Mouse (Mus musculus): ENCODE measurements at regions not wholly inside any gene's neighbourhood (a gene's known extent, or its start where the extent isn't known, plus 50 kb on each side); places are given as distances from the start of the nearest gene placed in this dataset.

DNA sequence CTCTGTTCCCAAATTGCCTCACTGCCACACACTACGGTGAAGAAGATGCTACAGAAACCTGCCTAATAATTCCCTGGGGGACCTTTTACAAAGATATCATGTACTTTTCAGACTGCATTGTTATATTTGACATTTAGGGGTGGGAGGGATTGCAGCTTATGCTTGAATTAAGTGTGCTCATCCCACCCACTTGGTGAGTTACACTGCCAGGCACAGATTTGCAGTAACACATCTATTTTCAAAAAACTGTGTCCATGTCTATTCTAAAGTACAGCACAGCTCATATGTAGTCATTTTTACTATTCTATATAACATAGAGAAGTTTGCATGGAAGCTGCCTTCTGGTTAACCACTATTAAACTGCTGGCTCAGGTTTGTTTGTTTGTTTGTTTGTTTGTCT lies 404.3 kb upstream of the Xrcc4 start:
- DNase-seq (ENCODE audit: low spot score), result no peak

GRCm38 (mm10) chr13:90490991-90491951 lies 401.9 kb upstream of the Xrcc4 start:
- no peak for DNase-seq (ENCODE audit: low spot score)

DNA sequence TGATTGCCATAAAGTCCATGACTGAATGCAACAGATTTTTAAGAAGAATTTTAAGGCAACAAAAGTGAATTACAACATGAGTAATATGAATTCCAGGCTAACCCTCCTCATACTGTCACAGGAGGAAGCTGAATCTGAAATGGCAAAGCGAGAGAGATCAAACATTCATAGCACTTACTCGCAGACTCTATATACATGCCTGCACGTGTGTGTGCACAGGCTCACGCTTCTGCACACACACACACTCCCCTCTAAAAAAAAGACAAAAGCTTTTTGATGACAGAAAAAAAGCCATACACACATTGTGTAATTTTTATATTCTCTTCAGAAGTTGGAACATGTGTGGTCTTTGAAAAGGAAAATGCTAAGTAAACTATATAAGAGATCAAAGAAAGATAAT lies 391.1 kb upstream of the Xrcc4 start:
- DNase-seq (ENCODE audit: low spot score), result no peak

DNA sequence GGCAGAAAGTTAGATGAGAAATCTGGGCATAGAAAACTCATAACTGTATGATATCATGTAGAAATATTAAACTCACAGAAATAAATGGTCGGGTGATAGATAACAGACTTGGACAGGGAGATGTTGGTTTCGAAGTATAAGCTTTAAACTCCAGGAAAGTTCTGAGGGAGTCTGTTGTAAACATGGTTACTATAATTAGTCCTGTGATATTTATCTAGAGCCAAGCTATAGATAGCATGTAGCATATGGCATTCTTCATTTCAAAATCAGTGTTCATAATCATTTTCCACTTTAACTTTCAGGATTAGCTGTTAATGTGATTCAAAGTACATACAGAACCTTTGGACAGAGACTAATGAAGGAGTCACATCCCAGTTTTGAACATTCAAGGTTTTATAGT lies 387.5 kb upstream of the Xrcc4 start:
- no peak for DNase-seq (ENCODE audit: low spot score)

- no peak for DNase-seq (ENCODE audit: low spot score)
These were observed 385.1 kb upstream of the Xrcc4 start for GRCm38 (mm10) chr13:90474507-90474906.

- no peak for DNase-seq (ENCODE audit: low spot score)
These were observed 384.6 kb upstream of the Xrcc4 start for GRCm38 (mm10) chr13:90474053-90474452.

DNA sequence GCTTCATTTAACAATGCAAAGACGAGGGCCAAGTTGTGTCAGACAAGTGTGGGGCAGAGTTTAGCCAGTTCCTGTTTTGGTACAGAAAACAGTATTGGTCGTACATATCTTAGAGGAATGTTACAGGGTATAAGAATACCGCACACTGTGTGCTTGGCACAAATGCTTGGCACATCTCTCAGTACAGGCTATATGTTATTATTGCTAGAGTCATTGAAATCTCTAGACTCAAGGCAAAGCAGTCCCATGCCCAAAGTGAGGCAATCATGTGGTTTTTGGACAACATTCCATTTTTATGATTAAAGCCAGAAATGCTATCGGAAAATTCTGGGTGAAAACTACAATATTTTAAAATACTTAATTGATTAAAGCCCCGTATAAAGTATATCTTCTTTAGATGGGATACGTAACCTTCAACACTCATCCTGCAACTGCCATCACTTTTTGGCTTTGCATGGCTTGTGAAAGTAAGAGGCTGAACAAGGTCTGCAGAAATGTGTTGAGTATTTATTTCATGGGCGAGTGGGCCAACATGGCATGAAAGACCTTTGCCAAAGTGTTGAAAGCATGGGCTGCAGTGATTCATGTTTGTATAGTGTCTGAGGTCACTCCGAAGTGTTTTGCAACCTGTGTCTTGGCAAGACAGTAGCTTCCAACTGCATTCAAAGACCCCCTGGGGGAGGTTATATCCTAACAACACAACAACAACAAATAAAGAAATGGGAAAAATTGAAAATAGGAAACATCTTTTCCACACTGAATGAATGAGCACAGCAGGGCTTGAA lies 383.8 kb upstream of the Xrcc4 start:
- DNase-seq (ENCODE audit: low spot score), result no peak

- no peak for DNase-seq (ENCODE audit: low spot score)
These were observed 376.7 kb upstream of the Xrcc4 start for GRCm38 (mm10) chr13:90466096-90466495.

DNA sequence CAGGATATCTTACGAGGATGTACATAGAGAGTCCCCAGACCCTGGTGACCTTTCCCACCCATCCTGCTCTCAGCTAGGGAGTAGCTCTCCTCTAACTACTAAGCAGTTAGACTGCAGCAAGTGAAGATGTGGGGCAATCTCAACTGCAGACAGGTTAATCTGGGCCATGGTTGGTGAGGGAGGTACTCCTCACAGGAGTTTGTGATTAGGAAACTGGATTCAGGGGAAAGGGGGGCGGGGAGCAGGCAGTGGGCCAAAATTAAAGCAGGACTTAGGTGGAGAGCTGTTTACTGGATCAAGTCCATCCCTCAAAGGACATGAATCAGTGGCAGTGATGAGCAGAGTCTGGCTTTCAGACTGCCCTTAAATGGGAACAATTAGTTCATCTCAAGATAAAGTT lies 374.6 kb upstream of the Xrcc4 start:
- peak; percentile 3 for DNase-seq (ENCODE audit: low spot score)

DNA sequence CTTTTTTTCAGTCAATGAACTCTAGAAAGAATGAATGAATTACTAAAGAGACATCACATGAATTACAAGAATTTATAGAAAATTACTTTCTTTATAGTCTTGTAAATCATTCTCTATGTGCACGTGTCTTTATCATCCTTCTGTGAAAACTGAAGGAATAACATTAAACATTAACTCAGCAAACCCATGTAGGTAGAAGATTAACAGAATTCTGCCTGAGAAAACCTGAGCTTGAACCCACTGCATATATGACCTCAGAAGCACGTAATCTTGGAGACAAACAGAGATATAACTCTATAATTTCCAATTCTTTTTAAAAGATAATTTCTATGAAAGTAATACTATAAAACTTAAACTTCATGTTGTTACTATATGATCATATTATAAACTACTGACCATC lies 374.0 kb upstream of the Xrcc4 start:
- DNase-seq (ENCODE audit: low spot score), result no peak

GRCm38 (mm10) chr13:90454631-90455030 lies 365.2 kb upstream of the Xrcc4 start:
- no peak for DNase-seq (ENCODE audit: low spot score)

DNA sequence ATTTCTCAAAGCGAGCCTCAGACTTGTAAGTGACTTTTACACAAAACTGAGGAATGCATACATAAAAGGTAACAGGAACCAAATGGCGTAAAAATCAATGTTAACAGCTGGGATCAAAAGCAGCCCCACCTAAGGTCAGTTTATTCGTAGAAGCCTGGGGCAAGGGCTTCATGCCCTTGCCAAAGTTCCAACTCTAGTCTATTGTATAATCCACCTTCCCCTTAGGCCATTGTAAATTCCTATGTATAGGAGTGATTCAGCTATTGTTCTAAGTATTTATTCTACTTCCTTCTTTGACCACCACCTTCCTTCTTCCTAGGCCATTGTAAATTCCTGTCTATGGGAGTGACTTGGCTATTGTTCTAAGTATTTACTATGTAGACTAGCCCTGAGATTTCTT lies 337.5 kb upstream of the Xrcc4 start:
- DNase-seq (ENCODE audit: low spot score), result no peak

GRCm38 (mm10) chr13:90425379-90425778 lies 336.0 kb upstream of the Xrcc4 start:
- DNase-seq (ENCODE audit: low spot score), result no peak

DNA sequence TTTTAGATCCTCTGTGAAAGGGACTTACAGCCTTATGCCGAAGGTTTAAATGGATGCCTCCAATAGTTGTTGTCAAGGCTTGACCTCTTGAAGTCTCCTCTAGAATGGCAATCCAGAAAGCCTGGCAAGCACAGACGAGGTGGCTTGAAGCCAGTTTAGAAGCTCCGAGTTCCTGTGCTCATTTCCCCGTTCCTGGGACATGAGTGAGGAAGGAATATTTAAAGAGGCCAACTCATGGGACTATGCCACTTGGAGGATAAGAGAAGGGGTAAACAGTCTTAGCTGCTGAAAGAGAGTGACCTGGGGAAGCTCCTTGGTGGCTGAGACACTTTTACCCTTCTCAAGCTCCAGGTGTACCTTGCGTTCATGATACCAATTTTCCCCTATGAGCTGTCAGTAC lies 335.1 kb upstream of the Xrcc4 start:
- DNase-seq (ENCODE audit: low spot score), result peak; percentile 11

GRCm38 (mm10) chr13:90420966-90421365 lies 331.6 kb upstream of the Xrcc4 start:
- no peak for DNase-seq (ENCODE audit: low spot score)

GRCm38 (mm10) chr13:90404392-90404791 lies 315.0 kb upstream of the Xrcc4 start:
- DNase-seq (ENCODE audit: low spot score), result no peak

- DNase-seq (ENCODE audit: low spot score), result no peak
These were observed 312.7 kb upstream of the Xrcc4 start for GRCm38 (mm10) chr13:90402061-90402460.

GRCm38 (mm10) chr13:90401496-90401895 lies 312.1 kb upstream of the Xrcc4 start:
- DNase-seq (ENCODE audit: low spot score), result no peak

DNA sequence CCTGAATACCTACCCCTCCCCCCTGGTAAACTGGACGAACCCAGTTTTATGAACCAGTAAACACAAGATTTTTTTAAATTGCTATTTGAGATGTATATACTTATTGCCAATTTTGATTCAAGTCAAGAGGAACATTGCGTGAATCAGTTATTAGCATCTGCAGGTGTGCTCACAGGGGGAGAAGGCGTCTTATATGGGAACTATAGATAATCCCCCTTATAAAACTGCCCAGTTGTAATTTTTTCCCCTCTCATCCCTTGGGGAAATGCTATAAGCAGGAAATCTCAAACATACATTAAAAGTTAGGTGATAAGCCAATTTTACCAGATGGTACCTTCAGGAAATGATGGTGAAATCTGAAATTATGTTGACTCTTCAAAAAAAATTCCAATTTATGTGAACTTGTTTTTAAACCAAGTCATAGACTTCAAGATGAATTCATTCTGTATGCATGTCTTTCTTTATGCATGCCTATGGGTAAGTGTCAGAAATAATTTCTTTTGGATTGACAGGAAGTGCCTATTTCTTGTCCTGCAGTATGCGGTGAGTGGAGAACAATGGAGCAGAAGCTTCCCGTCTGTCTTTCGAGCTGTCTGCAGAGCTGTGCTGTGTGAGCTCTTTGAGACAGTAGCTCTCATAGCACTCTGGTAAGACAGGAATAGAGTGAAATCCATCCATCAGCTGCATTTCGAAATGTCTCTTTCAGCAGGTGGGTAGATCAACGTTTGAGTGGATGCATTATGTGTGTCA lies 306.0 kb upstream of the Xrcc4 start:
- DNase-seq (ENCODE audit: low spot score), result no peak

DNA sequence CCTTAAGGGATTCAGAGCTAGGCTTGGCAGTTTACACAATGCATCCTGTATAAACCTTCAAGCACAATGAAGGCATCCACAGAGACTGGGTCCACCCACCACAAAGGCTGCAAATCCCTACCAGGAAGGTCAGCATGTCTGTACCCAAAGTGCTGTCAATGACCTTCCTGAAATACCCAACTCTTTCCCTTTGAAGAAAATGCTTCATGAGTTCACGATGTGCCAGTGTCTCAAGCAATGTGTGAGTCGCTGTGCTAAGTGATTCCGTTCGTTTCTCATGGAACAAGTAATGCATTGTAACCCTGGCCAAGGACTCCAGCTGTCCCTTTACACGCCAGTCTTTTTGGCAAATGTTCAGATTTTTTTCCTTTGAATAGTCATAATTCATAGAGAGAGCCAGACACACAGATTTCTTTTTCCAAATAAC lies 305.4 kb upstream of the Xrcc4 start:
- peak; percentile 34 for DNase-seq (ENCODE audit: low spot score)

DNA sequence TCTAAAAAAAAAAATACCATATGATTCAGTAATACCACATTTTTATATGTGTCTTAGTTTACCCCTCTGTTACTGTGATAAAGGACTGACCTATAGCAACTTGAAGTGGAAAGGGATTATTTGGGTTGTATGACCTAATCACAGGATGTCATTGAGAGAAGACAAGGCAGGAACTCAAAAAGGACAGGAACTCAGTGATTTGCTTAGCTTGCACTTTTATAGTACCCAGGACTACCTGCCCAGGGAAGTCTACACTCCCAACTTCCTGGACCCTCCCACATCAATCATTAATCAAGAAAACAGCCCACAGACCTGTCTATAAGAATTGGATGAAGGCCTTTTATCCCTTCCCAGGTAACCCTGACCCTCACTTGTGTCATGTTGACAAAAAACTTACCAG lies 303.0 kb upstream of the Xrcc4 start:
- DNase-seq (ENCODE audit: low spot score), result no peak

DNA sequence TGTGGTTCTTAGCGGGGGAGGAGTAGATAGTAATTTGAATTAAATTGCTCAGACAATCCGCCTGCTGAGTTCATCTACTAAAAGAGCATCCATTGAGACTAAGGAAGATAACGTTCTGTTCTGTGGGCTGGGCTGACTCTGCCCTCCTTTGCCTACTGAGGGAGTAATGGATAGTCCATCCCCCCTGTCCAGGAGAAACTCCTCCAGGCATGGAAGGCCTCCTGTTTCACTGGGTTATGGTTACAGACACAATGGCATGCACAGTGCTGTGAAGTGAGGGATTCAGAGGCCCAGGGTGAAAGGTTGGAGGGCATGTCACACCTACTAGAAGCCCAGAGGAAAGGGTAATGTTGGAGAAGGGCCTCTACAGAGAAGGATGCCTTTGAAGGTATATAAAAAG lies 287.2 kb upstream of the Xrcc4 start:
- no peak for DNase-seq (ENCODE audit: low spot score)

Measured in lung, postnatal 25 days (tissue).